Mouse (Mus musculus) layer of hippocampus, adult 18-20 months (tissue): ENCODE measurements at regions not wholly inside any gene's neighbourhood (a gene's known extent, or its start where the extent isn't known, plus 50 kb on each side); places are given as distances from the start of the nearest gene placed in this dataset.
A peak's percentile ranks its signal among the peaks of the same experiment; 100 is the strongest.

ENCODE experiments used
- DNase-seq, 2 experiments: peaks; one replicate each; pipeline ENCODE4 v3.0.0; 2022; ENCODE audit warnings: low spot score in 2 of 2

DNA sequence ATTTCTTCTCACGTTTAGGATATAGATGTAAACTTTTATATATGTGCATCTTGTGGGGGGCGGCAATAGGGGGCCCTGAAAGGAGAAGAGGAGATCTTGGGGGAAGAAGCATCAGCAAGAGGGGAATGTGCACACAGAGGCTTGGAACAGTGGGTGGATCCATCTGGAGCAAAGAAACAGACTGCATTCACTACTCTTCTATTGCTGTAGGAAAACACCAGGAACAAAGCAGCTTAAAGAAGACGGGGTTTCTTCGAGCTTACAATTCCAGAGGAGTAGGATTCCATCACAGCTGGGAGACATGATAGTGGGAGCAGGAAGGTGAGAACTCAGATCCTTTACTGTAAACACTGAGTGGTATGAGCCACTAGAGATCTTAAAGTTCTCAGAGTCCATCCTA lies 444.9 kb upstream of the BB014433 start:
- peak in 1 of 2 experiments; percentile 41 for DNase-seq

DNA sequence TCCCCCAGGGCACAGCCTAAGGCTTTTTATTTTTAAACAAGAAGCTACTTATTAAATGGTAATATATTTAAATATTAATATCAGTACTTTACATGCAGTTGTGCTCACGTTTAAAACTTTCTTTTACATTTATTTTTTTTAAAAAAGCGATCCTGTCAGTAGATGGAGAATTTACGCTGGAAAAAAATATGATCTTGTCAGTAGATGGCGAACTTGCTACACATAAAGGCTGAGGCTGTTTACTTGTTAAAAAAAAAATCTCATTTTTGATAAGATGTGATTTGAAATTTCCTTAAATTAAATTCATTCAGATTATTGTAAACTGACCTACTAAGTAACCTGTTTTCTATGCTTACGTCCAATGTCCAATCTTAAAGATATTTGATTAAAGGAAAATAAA lies 441.7 kb upstream of the BB014433 start:
- DNase-seq = no peak

- DNase-seq = no peak
These were observed 424.7 kb upstream of the BB014433 start for GRCm38 (mm10) chr8:15470561-15470960.

- no peak for DNase-seq
These were observed 422.9 kb upstream of the BB014433 start for GRCm38 (mm10) chr8:15468540-15469476.

GRCm38 (mm10) chr8:15438546-15438945 lies 392.7 kb upstream of the BB014433 start:
- no peak for DNase-seq

DNA sequence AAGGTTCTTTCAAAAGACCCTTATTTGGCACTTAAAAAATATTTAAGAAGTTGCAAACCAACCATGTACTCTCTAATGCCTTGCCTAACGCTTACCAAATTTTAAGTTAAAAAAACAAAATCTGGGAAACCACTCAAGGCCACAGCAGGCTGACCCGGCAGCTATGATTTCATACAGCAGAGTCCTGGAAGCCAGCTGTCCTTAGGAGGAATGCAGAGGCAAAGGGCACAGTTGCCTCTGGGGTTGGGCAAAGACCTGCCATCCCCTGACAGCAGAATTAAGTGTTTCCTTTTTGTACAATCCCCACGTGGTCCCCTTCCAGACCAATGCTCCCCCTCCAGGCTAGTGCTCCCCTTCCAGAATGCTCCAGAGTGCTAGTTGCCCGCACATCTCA lies 348.8 kb upstream of the BB014433 start:
- DNase-seq = no peak

DNA sequence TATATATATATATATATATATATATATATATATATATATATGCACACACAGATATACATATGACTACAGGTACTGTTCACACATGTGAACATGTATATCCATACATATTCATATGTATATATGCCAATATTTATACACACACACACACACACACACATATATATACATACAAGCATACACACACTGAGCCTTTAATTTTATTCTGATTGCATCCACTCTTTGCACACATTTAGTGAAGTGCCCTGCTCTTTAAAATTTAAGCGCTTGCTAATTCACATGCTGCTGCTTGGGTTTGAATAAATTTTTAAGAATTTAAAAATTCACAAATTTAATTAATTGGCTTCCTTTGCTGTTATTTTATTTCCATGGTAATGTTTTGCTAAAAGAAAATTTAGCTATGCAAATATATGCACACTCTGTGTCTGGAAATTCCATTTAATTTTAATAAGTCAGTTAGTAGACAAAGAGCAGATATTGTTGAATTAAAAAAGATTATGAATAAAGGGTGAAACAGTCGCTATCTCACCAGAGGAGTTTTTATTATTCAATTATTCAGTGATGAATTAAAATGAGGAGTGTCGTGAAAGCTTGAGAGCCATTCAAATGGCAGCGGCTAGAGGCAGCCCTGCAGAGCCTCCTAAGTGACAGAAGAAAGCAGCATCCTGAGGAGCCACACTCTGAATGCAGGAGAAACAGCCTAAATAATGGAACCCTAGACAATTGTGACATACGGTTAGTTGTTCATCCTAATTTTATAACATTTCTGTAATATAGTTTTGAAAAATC lies 348.3 kb upstream of the BB014433 start:
- DNase-seq = no peak

DNA sequence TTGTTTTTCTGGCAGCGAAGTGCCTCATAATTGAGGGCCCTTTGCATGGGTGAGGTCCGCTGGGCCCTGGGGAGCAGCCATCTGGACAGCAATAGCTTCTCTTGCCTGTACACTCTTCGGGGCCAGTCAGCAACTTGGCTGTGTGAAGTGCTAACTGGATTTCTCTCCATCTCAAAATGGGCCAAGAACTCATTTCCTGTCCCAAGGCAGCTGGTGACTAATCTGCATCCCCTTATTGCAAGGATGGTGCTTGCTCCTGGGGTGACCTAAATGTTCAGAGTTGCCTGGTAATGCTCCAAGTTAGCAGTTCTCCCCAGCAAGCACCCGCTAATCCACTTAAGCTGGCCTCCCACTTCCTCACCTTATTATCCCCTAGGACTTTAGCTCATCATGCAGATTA lies 346.2 kb upstream of the BB014433 start:
- peak in 1 of 2 experiments; percentile 13 for DNase-seq

GRCm38 (mm10) chr8:15388791-15389190 lies 342.9 kb upstream of the BB014433 start:
- no peak for DNase-seq

DNA sequence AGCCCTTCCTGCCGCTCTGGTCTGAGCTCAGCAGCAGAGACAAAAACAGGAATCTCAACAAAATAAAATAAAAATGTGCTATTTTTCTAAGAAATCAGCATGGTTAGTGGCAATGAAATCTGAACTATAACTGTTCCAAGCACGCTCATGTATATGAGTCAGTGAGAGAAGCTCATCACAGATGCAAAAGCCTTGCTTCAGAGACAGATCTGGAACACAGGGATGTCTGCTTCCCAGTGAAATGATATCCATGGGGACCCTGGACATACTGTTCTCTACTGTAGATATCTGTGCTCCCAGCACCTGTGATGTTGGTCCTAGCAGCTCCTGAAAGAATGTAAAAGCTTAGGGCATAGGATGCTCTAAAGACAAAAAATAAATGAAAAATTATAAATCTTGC lies 321.2 kb upstream of the BB014433 start:
- peak in 1 of 2 experiments; percentile 12 for DNase-seq

- DNase-seq = no peak
These were observed 318.7 kb upstream of the BB014433 start for GRCm38 (mm10) chr8:15364546-15364945.

GRCm38 (mm10) chr8:15344151-15344550 lies 298.3 kb upstream of the BB014433 start:
- DNase-seq = peak in 1 of 2 experiments; percentile 31

- DNase-seq = peak in 1 of 2 experiments; percentile 15
These were observed 297.7 kb upstream of the BB014433 start for GRCm38 (mm10) chr8:15343616-15344015.

DNA sequence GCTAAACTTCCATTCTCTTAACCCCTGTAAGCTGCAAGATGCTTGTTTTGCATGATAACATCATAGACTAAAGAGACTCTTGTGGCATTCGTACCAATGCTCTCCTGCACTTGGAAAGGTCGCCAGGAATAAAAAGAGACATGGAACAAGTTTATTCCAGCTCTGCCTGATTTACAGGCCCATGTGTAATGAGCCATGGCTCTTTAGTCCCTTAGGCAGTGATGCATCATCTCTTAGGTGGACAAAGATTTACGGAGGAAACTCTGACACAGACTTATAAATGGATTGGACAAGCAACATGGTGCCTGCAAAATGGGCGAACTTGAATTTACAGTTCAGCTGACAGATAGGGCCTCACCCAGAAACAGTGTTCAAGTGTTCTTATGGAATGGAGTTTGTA lies 288.7 kb upstream of the BB014433 start:
- no peak for DNase-seq

GRCm38 (mm10) chr8:15327312-15327711 lies 281.4 kb upstream of the BB014433 start:
- DNase-seq = no peak

GRCm38 (mm10) chr8:15323421-15323820 lies 277.5 kb upstream of the BB014433 start:
- DNase-seq = peak in 1 of 2 experiments; percentile 22

DNA sequence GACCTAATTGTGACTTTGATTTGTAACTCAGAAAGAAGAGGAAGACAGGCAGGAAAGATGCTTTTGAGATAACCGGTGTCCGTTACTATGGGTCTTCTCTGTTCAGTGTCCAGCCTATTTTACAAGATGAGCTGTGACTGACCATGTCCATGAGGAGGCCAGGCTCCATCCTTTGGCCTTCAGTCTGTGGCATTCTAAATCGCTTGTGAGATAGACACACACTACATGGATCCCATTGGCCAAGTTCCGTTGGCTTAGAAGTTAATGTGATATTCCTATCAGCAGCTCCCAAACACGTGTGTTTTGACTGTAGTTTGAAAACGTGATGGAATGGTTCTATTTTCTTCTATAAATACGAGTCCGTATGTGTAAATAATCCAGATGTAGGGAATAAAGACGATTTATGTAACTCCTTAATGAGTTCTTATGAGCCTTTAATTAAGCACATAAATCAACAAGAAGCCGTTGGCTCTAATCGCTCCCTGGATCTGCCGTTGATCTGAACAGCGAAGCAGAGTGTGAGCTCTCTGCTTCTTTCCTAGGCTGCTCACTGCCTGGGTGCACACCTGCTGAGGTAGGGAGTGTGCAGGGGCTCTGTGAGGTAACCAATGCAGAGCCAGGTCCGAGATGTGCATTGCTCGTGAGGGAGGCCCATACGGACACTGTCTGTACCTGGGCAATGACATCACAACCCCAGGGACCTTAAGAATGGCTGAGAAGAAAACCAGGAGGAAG lies 272.4 kb upstream of the BB014433 start:
- no peak for DNase-seq

DNA sequence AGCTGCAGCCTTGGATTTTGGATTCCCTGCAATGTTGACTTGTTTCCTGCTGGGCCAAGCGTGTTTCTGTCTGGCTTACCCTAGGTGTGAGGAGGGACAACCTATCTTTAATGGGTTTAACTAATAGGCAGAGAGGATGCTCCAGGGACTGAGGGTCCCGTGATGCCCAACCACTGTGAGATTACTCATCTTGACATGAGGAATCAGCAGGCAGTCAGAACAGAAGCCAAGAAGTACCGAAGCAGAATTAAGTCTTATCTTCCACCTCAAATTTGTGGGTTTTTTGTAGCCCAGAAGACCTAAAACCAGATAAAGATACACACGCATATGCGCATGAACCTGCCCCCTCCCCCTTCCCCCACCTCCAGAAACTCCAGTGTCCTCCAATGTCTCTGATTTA lies 267.6 kb upstream of the BB014433 start:
- DNase-seq = no peak

GRCm38 (mm10) chr8:15311509-15311908 lies 265.6 kb upstream of the BB014433 start:
- DNase-seq = no peak

DNA sequence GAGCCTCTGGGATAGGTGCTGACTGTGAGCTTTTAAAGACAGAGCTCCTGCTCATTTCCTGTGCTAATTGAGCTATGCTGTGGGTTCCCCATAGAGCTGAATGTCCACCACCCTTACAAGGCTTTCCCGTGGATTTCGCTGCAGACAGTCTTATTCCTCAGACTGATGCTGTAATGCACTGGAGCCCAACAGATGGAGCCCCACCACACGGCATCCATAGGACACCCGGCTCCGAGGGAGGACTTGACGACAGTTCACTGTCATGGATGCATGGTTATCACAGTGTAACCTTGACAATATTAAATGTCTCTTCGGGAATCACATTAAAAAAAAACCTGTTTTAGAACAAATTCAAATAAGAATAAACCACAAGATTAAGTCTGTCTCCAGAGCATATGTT lies 265.2 kb upstream of the BB014433 start:
- DNase-seq = no peak

- no peak for DNase-seq
These were observed 258.3 kb upstream of the BB014433 start for GRCm38 (mm10) chr8:15304143-15304677.
